Comparison of ENCODE assay signal across 22 mouse cellular contexts in the genomic region with DNA sequence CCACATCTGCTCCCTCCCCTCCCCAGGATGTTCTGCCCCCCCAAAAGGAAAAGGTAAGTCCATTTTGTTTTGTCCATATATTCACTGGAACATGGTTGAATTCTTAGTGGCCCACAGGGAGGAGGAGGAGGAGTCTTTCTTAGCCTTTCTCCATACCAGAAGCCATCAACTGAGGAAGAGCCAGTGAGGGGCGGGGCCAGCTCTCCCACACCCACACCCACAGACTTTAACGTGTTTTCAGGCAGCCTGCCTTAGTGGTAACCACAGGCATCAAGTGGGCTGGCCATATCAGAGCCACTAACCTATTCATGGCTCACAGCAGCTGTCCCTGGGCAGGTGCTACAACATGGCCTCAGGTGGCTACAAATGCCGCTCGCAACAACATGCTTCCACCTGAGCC. TPM values are rescaled to one million over a fixed set of nuclear protein-coding genes. Genes with fewer than 3 reads are reported as not detected.
DNase-seq lines count a peak whose midpoint lies in the region; ATAC-seq and TF ChIP-seq lines count a peak whose summit lies in the region.
"Had no signal": no experiment of that assay in that cellular context is flagged by ENCODE, and none has a peak within 500 bp of the region (broad histone marks: within the 10 kb centered on the region; RNA-seq: fewer than 3 reads in every experiment).

No protein-coding gene starts in this region.

- no peaks in the 10 kb centered on the region for H3K9me3 ChIP-seq in CH12.LX (replicated peaks; ENCODE audit: low read length)
- no peaks in the 10 kb centered on the region for H3K9me3 ChIP-seq in midbrain, embryonic 13.5 days
- H3K9me3 ChIP-seq: embryonic facial prominence, embryonic 12.5 days; limb, embryonic 15.5 days had no signal

- no peak for TF ChIP-seq RAD21 in CH12.LX (IDR thresholded peaks at IDR 0.05; ENCODE audit: low read depth, low read length)

- H3K27ac ChIP-seq in CH12.LX (ENCODE audit: insufficient read depth, low read depth) = no peak overlapping the region
- H3K27ac ChIP-seq in macrophage = peak overlapping the region; percentile 60; the same call in 1 of the 2 replicates
- no peak overlapping the region for H3K27ac ChIP-seq in midbrain, embryonic 13.5 days
- H3K27ac ChIP-seq: embryonic facial prominence, embryonic 12.5 days; heart, adult 2 months; hindbrain, postnatal 0 days; limb, embryonic 15.5 days had no signal

- intact Hi-C loops in left cerebral cortex, postnatal 4 days (cut with DNase I) = no loop called here

- TF ChIP-seq EP300 in CH12.LX (IDR thresholded peaks at IDR 0.05; ENCODE audit: low read length) = no peak

- H3K36me3 ChIP-seq in CH12.LX (replicated peaks in 1 of 2; ENCODE audit: control insufficient read depth in 1 of 2, insufficient read depth in 1 of 2, low read length in 1 of 2) (peaks cover 2 to 27% of the 10 kb centered on the region in 2 experiments), macrophage (ENCODE audit: inconsistent target) (no peaks in the 10 kb centered on the region)
- no peaks in the 10 kb centered on the region for H3K36me3 ChIP-seq in midbrain, embryonic 13.5 days
- H3K36me3 ChIP-seq: embryonic facial prominence, embryonic 12.5 days; limb, embryonic 15.5 days had no signal

- peaks cover 17% of the 10 kb centered on the region for H3K79me2 ChIP-seq in CH12.LX (replicated peaks; ENCODE audit: control insufficient read depth, extremely low read depth, insufficient read depth, poor library complexity, severe bottlenecking)
- H3K79me2 ChIP-seq in macrophage (ENCODE audit: inconsistent target) = peaks cover 8% of the 10 kb centered on the region; the same call in 1 of the 2 replicates

- no peak for TF ChIP-seq CTCF in CH12.LX (conservative IDR thresholded peaks at IDR 0.05 in 1 of 2, IDR thresholded peaks at IDR 0.05 in 1 of 2; ENCODE audit: low read depth in 2 of 2, low read length in 2 of 2)

- ATAC-seq in midbrain, embryonic 13.5 days = no peak
- ATAC-seq: hindbrain, postnatal 0 days; midbrain, embryonic 16.5 days had no signal

- 0 out of 2 replicates have a peak overlapping the region, but pooled peaks have one; percentile 88 for H3K9ac ChIP-seq in CH12.LX (ENCODE audit: insufficient read depth, low read depth)
- H3K9ac ChIP-seq in midbrain, embryonic 13.5 days (replicated peaks) = no peak overlapping the region
- H3K9ac ChIP-seq: embryonic facial prominence, embryonic 12.5 days; limb, embryonic 15.5 days; lung, embryonic 14.5 days had no signal

- 42% methylated on average over 4 of the region's 4 CpGs for WGBS in macrophage (ENCODE audit: missing documents)
- 79% methylated on average over 4 of the region's 4 CpGs for whole genome bisulfite sequencing in midbrain, embryonic 13.5 days

- DNase-seq in A20 (ENCODE audit: low read depth, low spot score) (peak; percentile 41), CH12.LX (ENCODE audit: extremely low read depth) (peak; percentile 64)
- DNase-seq in spleen, postnatal 4 days (ENCODE audit: low spot score in 2 of 2) = peak; percentile 39 to 69
- DNase-seq in left cerebral cortex, postnatal 4 days = no peak
- DNase-seq in Muller cell, postnatal 12 days (ENCODE audit: inconsistent ontology term) = no peak
- DNase-seq in lung, postnatal 14 days = no peak
- DNase-seq: adrenal gland, postnatal 25 days; cerebellum, postnatal 25 days; heart, postnatal 10 days; kidney, adult 9 months; lung, embryonic 14.5 days; right cerebral cortex, postnatal 25 days had no signal

- H3K4me1 ChIP-seq in CH12.LX (ENCODE audit: control insufficient read depth in 1 of 2, insufficient read depth in 2 of 2) = peaks cover 15 to 39% of the 10 kb centered on the region in 2 experiments
- peaks cover 13% of the 10 kb centered on the region for H3K4me1 ChIP-seq in midbrain, embryonic 13.5 days (replicated peaks)

- H3K4me3 ChIP-seq in CH12.LX (replicated peaks in 1 of 3; ENCODE audit: low read depth in 2 of 3, low read length in 2 of 3, poor library complexity in 1 of 3) (no peak overlapping the region), macrophage (ENCODE audit: inconsistent target) (no peak overlapping the region)
- H3K4me3 ChIP-seq in midbrain, embryonic 13.5 days (replicated peaks) = no peak overlapping the region
- H3K4me3 ChIP-seq: embryonic facial prominence, embryonic 12.5 days; heart, adult 2 months; limb, embryonic 15.5 days had no signal

- peak overlapping the region; percentile 25; the same call in 1 of the 2 replicates for H3K4me2 ChIP-seq in CH12.LX (ENCODE audit: insufficient read depth, low read depth, poor library complexity, severe bottlenecking)
- H3K4me2 ChIP-seq in midbrain, embryonic 13.5 days (replicated peaks) = no peak overlapping the region
- H3K4me2 ChIP-seq: embryonic facial prominence, embryonic 12.5 days; limb, embryonic 15.5 days had no signal

- dilution Hi-C loops in CH12.LX (cut with MboI; ENCODE audit: extremely low pct_ligation_motif_present, extremely low pct_unique_long_range_greater_than_20kb, low sequenced_read_pairs) = no loop called here

- peak; percentile 47 for TF ChIP-seq POLR2A in CH12.LX (IDR thresholded peaks at IDR 0.05; ENCODE audit: low read depth, low read length)

- no peaks in the 10 kb centered on the region for H3K27me3 ChIP-seq in CH12.LX (replicated peaks)
- H3K27me3 ChIP-seq in midbrain, embryonic 13.5 days = peaks cover 43% of the 10 kb centered on the region

- in situ Hi-C loops in CH12.LX (cut with MboI; ENCODE audit: low pct_ligation_motif_present, low pct_unique_long_range_greater_than_20kb, low sequenced_read_pairs) = no loop called here

TF ChIP-seq in CH12.LX, 34 proteins besides CTCF, POLR2A, EP300 and RAD21:
- TF ChIP-seq CHD2 (IDR thresholded peaks at IDR 0.05; ENCODE audit: low read length) (no peak; the same call in 1 of the 2 replicates), SMC3 (IDR thresholded peaks at IDR 0.05; ENCODE audit: low read depth, low read length) (peak; percentile 6; the same call in 1 of the 2 replicates), POLR2AphosphoS2 (IDR thresholded peaks at IDR 0.05; ENCODE audit: low read depth, low read length) (0 out of 2 replicates have a peak, but pooled peaks have one; percentile 23), RCOR1 (conservative IDR thresholded peaks at IDR 0.05; ENCODE audit: low read depth, low read length) (no peak), ZMIZ1 (IDR thresholded peaks at IDR 0.05; ENCODE audit: low read depth, low read length) (0 out of 2 replicates have a peak, but pooled peaks have one; percentile 17), SIN3A (IDR thresholded peaks at IDR 0.05; ENCODE audit: low read length) (0 out of 2 replicates have a peak, but pooled peaks have one; percentile 6), UBTF (IDR thresholded peaks at IDR 0.05; ENCODE audit: low read depth, low read length) (no peak), USF2 (conservative IDR thresholded peaks at IDR 0.05; ENCODE audit: low read depth, low read length) (no peak)

RNA-seq across cellular contexts. Expression of a gene that starts 0.4 kb away (rescaled TPM):
- 0.08 TPM in 1 of 2 replicates, not detected in the other for total RNA-seq in CH12.LX (2012; rRNA removed)
- not detected in 2 replicates for total RNA-seq in CH12.LX (2014; rRNA removed)
- not detected in 2 replicates for polyA plus RNA-seq in CH12.LX (2012; ENCODE audit: insufficient read length, low read depth)
- 10 to 100 TPM in 1 of 26 experiments, 1 to 10 TPM in 12, under 1 TPM in 8, not detected in 5; 0.26 to 10.5 (median 1.5) TPM for total RNA-seq in macrophage (2018; cell fraction: chromatin; rRNA removed)
- total RNA-seq in macrophage (2018; cell fraction: cytosol; rRNA removed) = under 1 TPM in 23 of 26 experiments, not detected in 3; 0.04 to 0.29 (median 0.12) TPM
- 10 to 100 TPM in 1 of 26 experiments, 1 to 10 TPM in 16, under 1 TPM in 7, not detected in 2; 0.20 to 11.2 (median 1.3) TPM for total RNA-seq in macrophage (2018; cell fraction: nucleus; rRNA removed)
- not detected in 3 replicates for polyA plus RNA-seq in macrophage (2018)
- not detected for total RNA-seq in left cerebral cortex, postnatal 4 days (2021)
- not detected in 2 replicates for polyA plus RNA-seq in midbrain, embryonic 13.5 days (2015; fragmentation: Nextera tagmentation; extraction: Ambion mirVana)
- total RNA-seq: adrenal gland, postnatal 25 days; heart, adult 2 months; heart, postnatal 10 days; hindbrain, postnatal 0 days; layer of hippocampus, adult 18-20 months had no signal
- polyA plus RNA-seq: embryonic facial prominence, embryonic 12.5 days; heart, adult 2 months; hindbrain, postnatal 0 days; lung, embryonic 14.5 days; midbrain, embryonic 16.5 days; testis, adult 2 months had no signal

RNA-seq across cellular contexts. Expression of a gene that starts 2.9 kb away (rescaled TPM):
- 57.8 and 71.0 TPM in 2 replicates for total RNA-seq in CH12.LX (2012; rRNA removed)
- 96.6 and 107 TPM in 2 replicates for total RNA-seq in CH12.LX (2014; rRNA removed)
- 68.5 and 81.5 TPM in 2 replicates for polyA plus RNA-seq in CH12.LX (2012; ENCODE audit: insufficient read length, low read depth)
- total RNA-seq in macrophage (2018; cell fraction: chromatin; rRNA removed) = 1,000 to 10,000 TPM in 2 of 26 experiments, 100 to 1,000 TPM in 18, 10 to 100 TPM in 6; 13.9 to 1,411 (median 390) TPM
- total RNA-seq in macrophage (2018; cell fraction: cytosol; rRNA removed) = 100 to 1,000 TPM in 17 of 26 experiments, 10 to 100 TPM in 6, 1 to 10 TPM in 3; 7.9 to 760 (median 199) TPM
- 1,000 to 10,000 TPM in 6 of 26 experiments, 100 to 1,000 TPM in 16, 10 to 100 TPM in 4; 20.8 to 1,715 (median 596) TPM for total RNA-seq in macrophage (2018; cell fraction: nucleus; rRNA removed)
- 2.5 to 7.1 TPM (median 3.9 TPM) in 3 replicates for polyA plus RNA-seq in macrophage (2018)
- total RNA-seq in left cerebral cortex, postnatal 4 days (2021) = 1 to 10 TPM; 8.5 to 8.9 TPM
- 4.3 and 4.4 TPM in 2 replicates for polyA plus RNA-seq in midbrain, embryonic 13.5 days (2015; fragmentation: Nextera tagmentation; extraction: Ambion mirVana)

RNA-seq across cellular contexts. Expression of a gene that starts 24.2 kb away (rescaled TPM):
- total RNA-seq in CH12.LX (2012; rRNA removed) (not detected in 2 replicates), CH12.LX (2014; rRNA removed) (0.08 TPM in 1 of 2 replicates, not detected in the other)
- polyA plus RNA-seq in CH12.LX (2012; ENCODE audit: insufficient read length, low read depth) (0.05 TPM in 1 of 2 replicates, not detected in the other), macrophage (2018) (not detected in 3 replicates)
- total RNA-seq in macrophage (2018; cell fraction: chromatin; rRNA removed) = 1 to 10 TPM in 1 of 26 experiments, under 1 TPM in 6, not detected in 19; 0.15 to 1.5 (median 0.28) TPM
- under 1 TPM in 2 of 26 experiments, not detected in 24; 0.05 to 0.21 TPM for total RNA-seq in macrophage (2018; cell fraction: cytosol; rRNA removed)
- 10 to 100 TPM in 1 of 26 experiments, 1 to 10 TPM in 2, under 1 TPM in 10, not detected in 13; 0.12 to 11.7 (median 0.28) TPM for total RNA-seq in macrophage (2018; cell fraction: nucleus; rRNA removed)
- under 1 TPM; 0.12 to 0.28 TPM for total RNA-seq in left cerebral cortex, postnatal 4 days (2021)
- polyA plus RNA-seq in midbrain, embryonic 13.5 days (2015; fragmentation: Nextera tagmentation; extraction: Ambion mirVana) = 0.12 and 0.15 TPM in 2 replicates
- total RNA-seq: neutrophil, adult 5-6 weeks had no signal
- polyA plus RNA-seq: lung, embryonic 14.5 days had no signal

Comparison
In these comparisons a context has a peak if more than half of its experiments do, and no peak if none do; other contexts are left out.
1. DNase-seq: peak in A20 (single experiment), CH12.LX (single experiment) and spleen, postnatal 4 days (2 of 2); none in left cerebral cortex, postnatal 4 days (single experiment), Muller cell, postnatal 12 days (single experiment) and lung, postnatal 14 days (single experiment).